Mouse (Mus musculus) bone marrow, adult 2 months (tissue): Measurements from ENCODE around the gene Hist1h4m. TPM values are rescaled to one million over a fixed set of nuclear protein-coding genes. Genes with fewer than 3 reads are reported as not detected.
A peak's percentile ranks its signal among the peaks of the same experiment; 100 is the strongest.
"Not testable (repeated sequence)": the region's sequence is repeated elsewhere in the genome, so short reads cannot be mapped to it uniquely, and the experiment has no call there.

Experiments
- H3K27ac ChIP-seq: fragments of 200-500 bp; 2 replicates; pipeline ENCODE4 v1.5.1; 2012; ENCODE audit warnings: low read depth, mild to moderate bottlenecking, control low read depth, inconsistent platforms, low read length; ENCODE audit not compliant: control insufficient read depth, poor library complexity, insufficient read depth
- H3K4me1 ChIP-seq: fragments of 200-500 bp; 2 replicates; pipeline ENCODE4 v1.6.1; 2011; ENCODE audit warnings: low read length; ENCODE audit not compliant: control insufficient read depth, insufficient read depth
- H3K4me3 ChIP-seq: fragments of 200-500 bp; replicated peaks from 2 replicates; pipeline ENCODE3; 2011; ENCODE audit warnings: mild to moderate bottlenecking, low read depth, low read length, control low read depth; ENCODE audit not compliant: control insufficient read depth
- CTCF ChIP-seq: fragments of 200-500 bp; IDR thresholded peaks from 2 replicates; pipeline ENCODE4 v1.5.1; 2011; ENCODE audit warnings: low read length, control low read depth; ENCODE audit not compliant: control insufficient read depth, insufficient read depth
- POLR2A ChIP-seq: fragments of 200-500 bp; IDR thresholded peaks from 2 replicates; pipeline ENCODE4 v1.6.1; 2011; ENCODE audit warnings: low read depth, mild to moderate bottlenecking, control low read depth, low read length, borderline replicate concordance; ENCODE audit not compliant: control insufficient read depth
- WGBS: fragments of 180-500 bp; shearing (Covaris S2); methylation state at CpG from one replicate; pipeline ENCODE4 v1.1.7; 2018; 5-methylcytosine and 5-hydroxymethylcytosine counted together
- polyA plus RNA-seq: library from polyadenylated mRNA; stranded (reverse); fragments of >200 nt; gene quantifications from 2 replicates; pipeline ENCODE4 v1.2.4, GENCODE M21; 2011; ENCODE audit warnings: low replicate concordance; ENCODE audit not compliant: missing spikeins, insufficient read depth, insufficient read length

Hist1h4m gene
- 157 and 288 TPM in 2 replicates for polyA plus RNA-seq

DNA sequence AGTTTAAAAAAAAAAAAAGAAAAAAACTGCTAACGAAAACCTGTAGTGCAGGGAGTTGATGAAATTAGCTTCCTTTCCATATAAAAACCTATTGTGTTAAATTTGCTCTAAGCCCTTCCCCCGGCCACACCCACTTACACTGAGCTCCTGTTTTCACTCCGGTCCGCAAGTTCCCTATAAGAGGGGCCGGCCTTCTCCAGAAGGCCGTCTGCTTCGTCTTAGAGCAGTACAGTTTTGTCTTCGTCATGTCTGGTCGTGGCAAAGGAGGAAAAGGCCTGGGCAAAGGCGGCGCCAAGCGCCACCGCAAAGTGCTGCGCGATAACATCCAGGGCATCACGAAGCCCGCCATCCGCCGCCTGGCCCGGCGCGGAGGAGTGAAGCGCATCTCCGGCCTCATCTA lies at the start of gene Hist1h4m:
TSS of gene Hist1h4m (plus strand) at position 208 of the 400 bp plus-strand sequence.
- H3K4me1 ChIP-seq, result not testable (repeated sequence)
- WGBS, result no CpG with 5 or more reads among the region's 24 CpGs
- Histone ChIP-seq H3K4me3 (peak within 1 kb of the TSS; percentile 31), H3K27ac (peak within 1 kb of the TSS; percentile 83)

DNA sequence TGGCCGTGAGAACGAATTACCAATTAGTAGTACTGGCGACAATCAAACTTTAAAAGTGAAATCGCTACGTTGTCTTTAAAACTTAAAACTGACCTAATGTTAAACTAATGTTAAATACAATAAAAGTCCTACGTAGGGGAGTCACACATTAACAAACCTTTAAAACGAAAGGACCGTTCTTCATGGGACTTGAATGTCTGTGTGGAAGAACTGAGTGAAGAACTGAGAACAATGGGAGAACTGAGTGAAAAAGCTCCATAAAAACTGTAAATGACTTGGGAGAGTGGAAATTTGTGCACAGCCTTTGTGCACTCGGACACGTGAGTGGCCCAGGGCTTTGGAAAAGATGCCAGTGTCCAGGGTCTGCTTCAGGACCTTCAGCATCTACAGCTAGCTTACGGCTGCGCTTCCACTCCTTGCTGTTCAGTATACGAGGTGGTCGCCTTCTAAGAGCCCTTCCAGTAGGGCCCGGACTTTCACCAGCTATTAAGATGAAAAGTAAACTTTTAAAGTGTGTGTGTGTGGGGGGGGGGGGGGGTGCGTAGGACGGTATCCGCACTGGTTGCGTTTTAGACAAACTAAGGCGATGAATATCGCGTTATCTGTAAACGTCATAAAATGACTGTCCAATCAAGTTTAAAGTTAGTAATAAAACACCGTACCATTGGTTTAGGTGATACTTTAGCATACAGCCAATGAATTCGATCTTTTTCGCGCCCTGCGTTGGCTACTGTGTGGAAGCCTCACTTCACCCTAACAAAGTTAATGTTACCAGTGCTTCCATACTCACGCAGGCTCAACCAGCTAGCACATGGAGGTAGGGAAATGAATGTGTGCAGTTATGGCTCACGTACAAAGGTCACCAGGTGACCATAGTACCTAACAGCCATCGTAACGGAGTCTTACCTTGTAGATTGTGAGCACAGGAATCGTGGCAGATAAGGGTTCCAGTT lies 32.5 kb upstream of the Hist1h4m start:
- peaks cover 3% of the 10 kb centered on the region; the same call in 1 of the 2 replicates for H3K4me1 ChIP-seq
- 2% methylated on average over 33 of the region's 33 CpGs for WGBS
- peak overlapping the region; percentile 99 for H3K27ac ChIP-seq
- H3K4me3 ChIP-seq, result peak overlapping the region; percentile 91
- TF ChIP-seq CTCF, result no peak
- TF ChIP-seq POLR2A, result no peak

DNA sequence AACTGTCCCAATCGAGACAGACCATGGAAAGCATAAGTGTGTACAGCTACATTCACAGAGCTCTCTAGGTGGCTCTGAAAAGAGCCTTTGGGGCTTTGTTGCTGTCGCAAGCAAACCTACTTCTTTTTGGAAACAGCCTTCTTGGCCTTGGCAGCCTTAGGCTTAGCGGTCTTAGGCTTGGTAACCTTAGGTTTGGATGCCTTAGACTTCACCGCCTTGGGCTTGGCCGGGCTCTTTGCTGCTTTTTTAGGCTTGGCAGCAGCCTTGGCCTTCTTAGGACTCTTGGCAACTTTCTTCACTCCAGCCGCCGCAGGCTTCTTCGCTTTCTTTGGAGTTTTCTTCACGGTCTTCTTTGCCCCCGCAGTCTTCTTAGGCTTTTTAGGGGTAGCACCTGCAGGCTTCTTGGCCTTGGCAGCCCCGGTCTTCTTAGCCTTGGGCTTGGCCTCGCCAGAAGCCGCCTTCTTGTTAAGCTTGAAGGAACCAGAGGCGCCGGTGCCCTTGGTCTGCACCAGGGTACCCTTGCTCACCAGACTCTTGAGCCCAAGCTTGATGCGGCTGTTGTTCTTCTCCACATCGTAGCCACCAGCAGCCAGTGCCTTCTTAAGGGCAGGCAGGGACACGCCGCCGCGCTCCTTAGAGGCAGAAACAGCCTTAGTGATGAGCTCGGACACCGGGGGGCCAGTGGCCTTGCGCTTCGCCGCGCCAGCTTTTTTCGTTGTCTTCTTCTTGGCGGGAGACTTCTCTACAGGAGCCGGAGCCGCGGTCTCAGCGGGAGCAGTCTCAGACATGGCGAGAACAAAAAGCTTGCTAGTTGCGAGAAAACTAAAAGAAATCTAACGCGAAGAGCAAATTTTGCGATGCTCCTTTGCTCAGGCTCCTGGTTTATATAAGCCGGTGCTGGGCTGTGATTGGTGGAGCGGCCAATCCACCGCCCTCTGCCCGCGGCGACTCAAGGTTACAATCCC lies 31.5 kb upstream of the Hist1h4m start, which contains the start of gene Hist1h1b:
TSS of gene Hist1h1b (minus strand) at position 859 of the 965 bp plus-strand sequence.
- Histone ChIP-seq H3K4me3 (peak within 1 kb of the TSS; percentile 91), H3K4me1 (peaks cover 4% of the 10 kb centered on the region; the same call in 1 of the 2 replicates), H3K27ac (peak within 1 kb of the TSS; percentile 99)
- WGBS, result under 1% methylated on average over 44 of the region's 44 CpGs
- TF ChIP-seq CTCF (no peak), POLR2A (peak; percentile 100)

DNA sequence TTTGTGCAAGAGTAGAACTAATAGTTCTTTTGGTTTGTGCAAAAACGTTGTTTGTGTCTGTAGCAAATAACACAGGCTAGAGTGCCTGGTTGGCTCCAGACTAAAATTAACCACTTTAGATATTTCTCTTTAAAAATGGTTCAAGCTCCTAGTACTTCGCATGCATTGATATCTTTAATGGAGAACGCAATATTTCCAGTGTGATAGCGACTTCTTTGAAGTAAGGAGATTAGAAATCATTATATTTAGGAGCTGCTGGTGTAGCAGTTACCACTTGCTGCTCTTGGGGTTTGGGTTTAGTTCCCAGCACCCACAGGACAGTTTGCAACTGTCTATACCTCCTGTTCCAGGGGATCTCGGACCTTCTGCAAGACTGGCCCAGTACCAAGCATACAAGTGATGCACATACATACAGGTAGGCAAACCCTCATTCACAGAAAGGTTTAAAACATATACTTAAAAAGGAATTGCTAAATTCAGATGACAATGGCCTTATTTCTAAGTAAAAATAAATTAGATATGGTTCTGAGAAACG lies 30.5 kb upstream of the Hist1h4m start:
- 47% methylated on average over 6 of the region's 6 CpGs for WGBS
- no peak overlapping the region for H3K4me3 ChIP-seq
- peaks cover 4% of the 10 kb centered on the region; the same call in 1 of the 2 replicates for H3K4me1 ChIP-seq
- H3K27ac ChIP-seq, result peak overlapping the region; percentile 72; the same call in 1 of the 2 replicates
- TF ChIP-seq POLR2A, result no peak
- no peak for TF ChIP-seq CTCF

DNA sequence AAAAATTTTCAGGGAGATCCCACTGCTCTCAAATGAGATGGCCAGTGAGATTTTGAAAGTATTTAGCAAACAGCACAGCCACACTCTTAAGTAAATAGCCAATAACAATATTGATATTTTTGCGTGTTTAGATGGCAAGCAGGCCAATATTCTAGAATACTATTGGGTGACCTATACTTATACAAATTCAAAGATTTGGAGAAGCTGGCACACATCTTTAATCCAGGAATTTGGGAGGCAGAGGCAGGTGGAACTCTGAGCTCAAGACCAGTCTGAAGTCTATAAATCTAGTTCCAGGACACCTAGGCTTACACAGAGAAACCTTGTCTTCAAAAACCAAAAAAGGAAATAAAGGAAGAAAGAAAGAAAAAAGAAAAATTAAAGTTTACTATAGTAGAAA lies 29.9 kb upstream of the Hist1h4m start:
- 84% methylated on average over 1 of the region's 1 CpGs for WGBS
- no peak for TF ChIP-seq CTCF
- TF ChIP-seq POLR2A, result no peak
- peaks cover 4% of the 10 kb centered on the region; the same call in 1 of the 2 replicates for H3K4me1 ChIP-seq
- H3K27ac ChIP-seq, result no peak overlapping the region
- no peak overlapping the region for H3K4me3 ChIP-seq

DNA sequence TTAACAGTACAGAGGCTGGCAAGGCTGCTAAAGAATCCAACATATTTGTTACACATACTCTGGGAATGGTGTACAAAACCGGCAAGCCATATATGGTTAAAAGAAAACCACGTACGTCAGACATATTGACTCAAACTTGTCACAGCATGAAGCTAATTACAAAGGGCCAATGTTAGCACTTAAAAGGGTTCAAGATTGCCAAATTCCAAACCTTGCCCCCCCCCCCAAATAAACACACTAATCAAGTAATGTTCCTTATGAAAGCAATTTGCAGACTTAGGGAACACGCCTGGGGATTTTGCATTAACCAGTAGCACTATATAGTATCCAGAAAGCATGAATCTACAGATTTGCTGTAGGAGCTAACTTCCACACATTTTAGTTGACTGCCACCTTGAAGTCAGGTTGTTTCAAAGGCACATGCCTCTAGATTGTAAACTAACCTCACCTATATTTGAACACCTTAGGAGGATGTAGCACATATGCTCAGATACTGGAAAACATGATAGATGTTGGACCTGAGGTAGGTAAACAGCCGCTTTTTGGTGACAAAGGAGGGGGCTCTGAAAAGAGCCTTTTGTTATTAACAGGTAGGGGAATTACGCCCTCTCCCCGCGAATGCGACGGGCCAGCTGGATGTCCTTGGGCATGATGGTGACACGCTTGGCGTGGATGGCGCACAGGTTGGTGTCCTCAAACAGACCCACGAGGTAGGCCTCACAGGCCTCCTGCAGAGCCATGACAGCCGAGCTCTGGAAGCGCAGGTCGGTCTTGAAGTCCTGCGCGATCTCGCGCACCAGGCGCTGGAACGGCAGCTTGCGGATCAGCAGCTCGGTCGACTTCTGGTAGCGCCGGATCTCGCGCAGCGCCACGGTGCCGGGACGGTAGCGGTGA lies 28.9 kb upstream of the Hist1h4m start:
- H3K4me3 ChIP-seq, result peak overlapping the region; percentile 63
- H3K27ac ChIP-seq, result peak overlapping the region; percentile 98
- peak; percentile 97; the same call in 1 of the 2 replicates for TF ChIP-seq POLR2A
- H3K4me1 ChIP-seq, result not testable (repeated sequence)
- WGBS, result under 1% methylated on average over 14 of the region's 35 CpGs

DNA sequence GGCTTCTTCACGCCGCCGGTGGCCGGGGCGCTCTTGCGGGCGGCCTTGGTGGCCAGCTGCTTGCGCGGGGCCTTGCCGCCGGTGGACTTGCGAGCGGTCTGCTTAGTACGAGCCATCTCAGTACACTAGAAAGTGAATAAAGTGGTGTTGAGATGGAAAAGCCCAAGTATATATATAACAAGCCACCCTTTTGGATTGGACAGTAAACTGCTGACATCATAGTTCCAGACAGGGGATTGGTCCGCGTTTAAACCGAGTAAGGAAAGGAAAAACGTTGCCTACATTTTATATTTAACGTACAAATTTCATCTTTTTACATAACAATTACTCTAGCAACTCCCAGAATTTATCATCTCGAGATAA lies 28.3 kb upstream of the Hist1h4m start, which contains the start of gene Hist1h3i:
TSS of gene Hist1h3i (minus strand) at position 116 of the 363 bp plus-strand sequence.
- WGBS, result 0% methylated on average over 20 of the region's 20 CpGs
- TF ChIP-seq POLR2A (no peak), CTCF (no peak)
- Histone ChIP-seq H3K4me1 (peaks cover 3% of the 10 kb centered on the region; the same call in 1 of the 2 replicates), H3K4me3 (peak within 1 kb of the TSS; percentile 63), H3K27ac (peak within 1 kb of the TSS; percentile 98)
